Mouse (Mus musculus) embryonic facial prominence, embryonic 14.5 days (tissue): Measurements from ENCODE around the gene Cdkl4. TPM values are rescaled to one million over a fixed set of nuclear protein-coding genes. Genes with fewer than 3 reads are reported as not detected.

Experiments
- ATAC-seq: fragments of 200-750 bp; cut with Nextera tagmentation; 2 replicates; pipeline ENCODE4 v1.8.0; 2017; ENCODE audit warnings: low read depth, moderate number of reproducible peaks, moderate TSS enrichment
- DNase-seq: peaks from one replicate; pipeline ENCODE4 v3.0.0-alpha.2; 2015; ENCODE audit warnings: low spot score
- H3K27ac ChIP-seq: fragments of 300-500 bp; sonication (generic); replicated peaks from 2 replicates; pipeline ENCODE4 v1.5.1; 2014; ENCODE audit warnings: low read depth, mild to moderate bottlenecking, low read length, moderate library complexity
- H3K27me3 ChIP-seq: fragments of 300-500 bp; sonication (generic); replicated peaks from 2 replicates; pipeline ENCODE4 v1.6.1; 2014; ENCODE audit warnings: low read length; ENCODE audit not compliant: control insufficient read depth, insufficient read depth
- H3K36me3 ChIP-seq: fragments of 300-500 bp; sonication (generic); 2 replicates; pipeline ENCODE4 v1.6.1; 2014; ENCODE audit warnings: low read length, mixed read lengths; ENCODE audit not compliant: control insufficient read depth, insufficient read depth
- H3K4me1 ChIP-seq: fragments of 300-500 bp; sonication (generic); 2 replicates; pipeline ENCODE4 v1.6.1; 2014; ENCODE audit warnings: antibody characterized with exemption, low read length; ENCODE audit not compliant: control insufficient read depth, insufficient read depth
- H3K4me2 ChIP-seq: fragments of 300-500 bp; sonication (generic); 2 replicates; pipeline ENCODE4 v1.6.1; 2014; ENCODE audit warnings: low read depth, mild to moderate bottlenecking, low read length, moderate library complexity, mixed read lengths
- H3K4me3 ChIP-seq: fragments of 300-500 bp; sonication (generic); 2 replicates; pipeline ENCODE4 v1.5.1; 2014; ENCODE audit warnings: low read depth, mild to moderate bottlenecking, low read length
- H3K9ac ChIP-seq: fragments of 300-500 bp; sonication (generic); 2 replicates; pipeline ENCODE4 v1.6.1; 2014; ENCODE audit warnings: low read depth, mild to moderate bottlenecking, low read length, moderate library complexity, mixed read lengths
- H3K9me3 ChIP-seq: fragments of 300-500 bp; sonication (generic); 2 replicates; pipeline ENCODE4 v1.6.1; 2016; ENCODE audit warnings: low read length; ENCODE audit not compliant: control insufficient read depth
- WGBS: fragments of 180-500 bp; shearing (Covaris S2); extraction: QIAGEN DNeasy Blood & Tissue Kit; methylation state at CpG from one replicate; pipeline ENCODE4 v1.1.7; 2014; 5-methylcytosine and 5-hydroxymethylcytosine counted together
- polyA plus RNA-seq: library from polyadenylated mRNA; unstranded; fragments of >200 nt; fragmentation: Nextera tagmentation; extraction: Ambion mirVana; gene quantifications from 2 replicates; pipeline ENCODE4 v1.2.1, GENCODE M21; 2014

The Cdkl4 gene
- polyA plus RNA-seq, 1 experiment from 2014 or later, result 2.2 TPM

DNA sequence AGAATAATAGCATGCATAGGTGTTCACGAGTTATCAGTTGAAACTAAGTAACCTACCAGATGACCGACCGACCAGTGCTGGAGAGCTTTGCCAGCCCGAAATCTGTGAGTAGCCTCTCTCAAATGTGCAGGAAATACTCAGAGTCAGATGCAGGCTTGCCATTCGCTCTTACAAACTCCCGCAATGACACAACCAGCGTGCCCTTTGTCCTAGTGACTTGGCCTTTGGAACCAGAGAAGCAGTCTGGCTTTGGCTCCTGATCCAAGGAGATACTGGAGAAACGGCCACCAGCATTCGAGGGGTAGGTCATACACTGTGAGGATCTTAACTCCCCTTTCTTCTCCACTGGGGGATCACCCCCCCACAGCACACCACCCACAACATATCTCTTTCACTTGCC is 61.7 kb downstream of the Cdkl4 start:
- ATAC-seq, result no peak
- H3K4me3 ChIP-seq, result no peak overlapping the region
- H3K27ac ChIP-seq, result no peak overlapping the region
- no peaks in the 10 kb centered on the region for H3K27me3 ChIP-seq
- H3K36me3 ChIP-seq, result no peaks in the 10 kb centered on the region
- H3K4me2 ChIP-seq, result no peak overlapping the region
- WGBS, result 95% methylated on average over 9 of the region's 9 CpGs
- no peaks in the 10 kb centered on the region for H3K4me1 ChIP-seq
- H3K9ac ChIP-seq, result no peak overlapping the region
- no peak for DNase-seq
- no peaks in the 10 kb centered on the region for H3K9me3 ChIP-seq

DNA sequence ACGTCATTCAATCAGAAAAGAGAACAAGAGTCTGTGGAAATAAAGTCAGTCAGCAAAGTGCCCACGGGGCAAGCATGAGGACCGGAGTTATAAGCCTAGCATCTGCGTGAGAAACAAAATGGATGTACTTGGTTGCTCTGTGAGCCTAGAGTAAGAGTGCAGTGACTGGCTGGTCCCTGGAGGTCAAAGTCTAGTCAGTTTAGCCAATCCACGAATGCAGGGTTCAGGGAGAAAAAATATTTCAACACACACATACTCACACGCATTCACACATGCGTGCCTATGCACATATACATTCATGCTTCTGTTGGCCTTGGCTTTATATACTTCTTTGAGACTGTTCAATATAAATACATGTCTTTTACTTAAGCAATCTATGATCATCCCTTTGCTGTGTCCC is 62.1 kb downstream of the Cdkl4 start:
- no peak overlapping the region for H3K9ac ChIP-seq
- WGBS, result 89% methylated on average over 7 of the region's 7 CpGs
- H3K36me3 ChIP-seq, result no peaks in the 10 kb centered on the region
- no peaks in the 10 kb centered on the region for H3K4me1 ChIP-seq
- no peak overlapping the region for H3K27ac ChIP-seq
- ATAC-seq, result no peak
- no peak overlapping the region for H3K4me3 ChIP-seq
- H3K4me2 ChIP-seq, result no peak overlapping the region
- H3K27me3 ChIP-seq, result no peaks in the 10 kb centered on the region
- no peak for DNase-seq
- no peaks in the 10 kb centered on the region for H3K9me3 ChIP-seq

DNA sequence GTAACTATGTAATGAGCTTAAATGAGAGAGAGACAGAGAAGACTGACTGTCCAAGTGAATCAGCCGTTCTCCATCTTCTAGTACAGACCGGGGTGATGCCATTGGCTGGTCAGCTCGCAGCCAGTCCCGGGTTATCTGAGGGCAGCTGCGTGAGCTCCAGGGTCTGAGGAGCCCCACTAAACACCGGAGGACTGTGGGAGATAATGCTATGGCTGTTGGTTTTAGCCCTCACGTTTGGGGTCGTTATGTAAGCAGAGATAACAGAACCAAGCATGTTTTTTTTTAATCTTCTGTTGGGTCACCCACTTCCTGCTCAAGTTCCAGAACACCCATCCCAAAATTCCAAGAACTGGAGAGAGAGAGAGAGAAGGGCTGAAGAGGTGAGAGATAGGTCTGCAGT is 63.8 kb downstream of the Cdkl4 start:
- no peak overlapping the region for H3K27ac ChIP-seq
- H3K36me3 ChIP-seq, result no peaks in the 10 kb centered on the region
- no peaks in the 10 kb centered on the region for H3K4me1 ChIP-seq
- H3K9ac ChIP-seq, result no peak overlapping the region
- WGBS, result 84% methylated on average over 8 of the region's 8 CpGs
- no peak overlapping the region for H3K4me3 ChIP-seq
- no peak for DNase-seq
- H3K27me3 ChIP-seq, result no peaks in the 10 kb centered on the region
- no peaks in the 10 kb centered on the region for H3K9me3 ChIP-seq
- H3K4me2 ChIP-seq, result no peak overlapping the region
- no peak for ATAC-seq

DNA sequence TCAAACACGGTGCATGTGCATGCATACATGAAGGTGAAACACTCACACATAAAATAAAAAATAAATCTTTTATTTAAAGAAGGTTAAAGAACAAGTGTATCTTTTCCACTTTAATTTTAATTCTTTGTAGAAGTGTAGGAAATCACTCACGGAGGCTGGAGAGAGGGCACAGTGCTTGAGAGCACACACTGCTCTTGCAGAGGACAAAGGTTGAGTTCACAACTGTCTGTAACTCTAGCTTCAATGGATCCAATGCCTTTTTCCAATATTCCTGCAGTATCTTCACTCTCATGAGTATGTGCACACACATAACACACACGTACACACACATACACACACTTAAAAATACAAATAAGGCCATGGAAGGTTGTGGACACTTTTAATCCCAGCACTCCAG is 67.2 kb downstream of the Cdkl4 start:
- Histone ChIP-seq H3K9ac (no peak overlapping the region), H3K4me2 (no peak overlapping the region), H3K9me3 (no peaks in the 10 kb centered on the region), H3K4me1 (no peaks in the 10 kb centered on the region), H3K27ac (no peak overlapping the region), H3K4me3 (no peak overlapping the region), H3K36me3 (no peaks in the 10 kb centered on the region), H3K27me3 (no peaks in the 10 kb centered on the region)
- DNase-seq, result no peak
- no peak for ATAC-seq
- WGBS, result 70% methylated on average over 3 of the region's 3 CpGs

DNA sequence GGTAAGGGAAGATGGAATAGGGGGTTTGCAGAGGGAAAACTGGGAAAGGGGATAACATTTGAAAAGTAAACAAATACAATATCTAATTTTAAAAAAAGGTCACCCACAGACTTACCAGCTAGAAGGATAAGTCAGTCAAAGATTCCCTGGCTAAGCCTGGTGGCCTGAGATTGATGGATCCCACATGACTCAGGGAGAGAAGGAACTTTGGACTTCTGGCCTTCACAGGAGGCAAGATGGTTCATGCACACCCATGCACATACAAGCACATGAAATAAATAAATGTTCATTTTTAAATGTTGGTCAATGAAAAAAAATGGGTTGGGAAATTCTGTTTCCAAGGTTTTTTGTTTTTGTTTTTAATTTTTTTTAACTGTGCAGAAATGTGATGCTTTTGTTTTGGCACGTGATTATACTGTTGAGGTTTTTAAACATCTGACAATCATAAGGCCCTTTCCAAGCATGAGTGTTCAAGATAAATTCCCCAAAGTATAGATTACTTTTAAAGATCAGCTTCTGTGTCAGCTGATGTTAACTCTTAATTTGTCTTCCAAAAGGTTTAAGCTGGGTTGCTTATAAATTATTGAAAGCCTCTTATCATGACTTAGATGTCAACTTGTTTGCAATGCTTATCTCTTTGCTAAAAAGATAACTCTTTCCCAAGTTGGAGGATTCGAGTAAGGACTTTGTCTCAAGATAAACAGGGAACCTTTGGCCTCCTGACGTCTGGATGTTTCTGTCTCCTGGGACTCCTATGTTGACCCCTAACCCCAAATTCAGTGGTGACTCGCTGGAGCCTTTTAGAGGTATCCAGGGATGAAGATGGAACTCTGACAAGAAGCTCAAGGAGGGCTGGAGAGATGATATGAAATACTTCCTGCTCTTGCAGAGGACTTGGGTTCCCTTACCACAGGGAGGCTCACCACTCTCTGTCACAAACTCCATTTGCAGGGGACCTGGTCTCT is 67.8 kb downstream of the Cdkl4 start:
- H3K27ac ChIP-seq, result no peak overlapping the region
- WGBS, result 34% methylated on average over 4 of the region's 4 CpGs
- H3K4me1 ChIP-seq, result no peaks in the 10 kb centered on the region
- H3K36me3 ChIP-seq, result no peaks in the 10 kb centered on the region
- no peak overlapping the region for H3K4me2 ChIP-seq
- no peak for ATAC-seq
- no peaks in the 10 kb centered on the region for H3K27me3 ChIP-seq
- H3K9me3 ChIP-seq, result no peaks in the 10 kb centered on the region
- no peak for DNase-seq
- H3K9ac ChIP-seq, result no peak overlapping the region
- no peak overlapping the region for H3K4me3 ChIP-seq

DNA sequence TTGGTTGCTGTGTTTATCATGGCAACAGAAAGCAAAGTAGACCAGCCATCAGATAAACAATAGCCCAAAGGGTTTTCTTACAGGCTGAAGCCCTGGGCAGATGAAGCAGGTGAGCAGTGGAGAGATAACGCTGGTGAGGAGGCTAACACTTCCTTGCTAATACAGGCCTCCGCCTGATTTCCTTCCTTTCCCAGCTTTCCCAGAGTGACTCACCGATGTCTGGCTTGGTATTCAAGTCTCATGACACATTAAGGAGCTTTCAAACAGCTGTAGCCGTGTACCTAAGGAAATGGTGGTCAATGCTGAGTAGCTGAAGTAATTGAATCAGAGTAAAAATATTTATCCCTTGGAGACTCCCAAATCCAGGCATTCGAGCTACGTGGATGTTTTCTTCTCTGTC is 71.8 kb downstream of the Cdkl4 start:
- H3K4me1 ChIP-seq, result no peaks in the 10 kb centered on the region
- no peak overlapping the region for H3K9ac ChIP-seq
- ATAC-seq (no peak), DNase-seq (no peak)
- no peak overlapping the region for H3K27ac ChIP-seq
- no peaks in the 10 kb centered on the region for H3K36me3 ChIP-seq
- WGBS, result 83% methylated on average over 6 of the region's 6 CpGs
- H3K4me2 ChIP-seq, result no peak overlapping the region
- no peak overlapping the region for H3K4me3 ChIP-seq
- no peaks in the 10 kb centered on the region for H3K27me3 ChIP-seq
- no peaks in the 10 kb centered on the region for H3K9me3 ChIP-seq

GRCm38 (mm10) chr17:80505342-80505741 is 72.3 kb downstream of the Cdkl4 start:
- Histone ChIP-seq H3K36me3 (no peaks in the 10 kb centered on the region), H3K4me3 (no peak overlapping the region), H3K9me3 (no peaks in the 10 kb centered on the region), H3K9ac (no peak overlapping the region), H3K27ac (no peak overlapping the region), H3K4me1 (no peaks in the 10 kb centered on the region), H3K4me2 (no peak overlapping the region), H3K27me3 (no peaks in the 10 kb centered on the region)
- WGBS, result 83% methylated on average over 4 of the region's 4 CpGs
- no peak for ATAC-seq
- DNase-seq, result no peak

DNA sequence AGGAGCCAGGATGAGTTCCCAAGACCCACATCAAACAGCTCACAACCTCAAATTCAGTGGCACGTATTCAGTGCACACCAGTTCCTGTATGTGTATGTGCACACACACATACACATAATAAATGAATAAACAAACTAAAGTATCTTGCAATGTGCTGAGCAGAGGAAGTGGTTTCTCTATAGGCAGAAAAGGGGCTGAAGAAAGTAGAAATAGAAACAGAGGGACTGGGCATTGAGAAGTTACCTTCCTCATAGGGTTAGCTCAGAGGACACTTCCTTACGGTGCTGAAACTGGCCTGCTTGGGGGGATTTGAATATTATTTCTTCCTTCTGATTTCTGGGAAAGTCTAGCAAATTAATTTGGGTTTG is 75.8 kb downstream of the Cdkl4 start:
- WGBS, result 55% methylated on average over 2 of the region's 2 CpGs
- Histone ChIP-seq H3K4me1 (no peaks in the 10 kb centered on the region), H3K36me3 (no peaks in the 10 kb centered on the region), H3K27me3 (no peaks in the 10 kb centered on the region), H3K9ac (no peak overlapping the region), H3K4me3 (no peak overlapping the region), H3K9me3 (no peaks in the 10 kb centered on the region), H3K4me2 (no peak overlapping the region), H3K27ac (no peak overlapping the region)
- no peak for DNase-seq
- no peak for ATAC-seq
